Mouse (Mus musculus): ENCODE results near the gene Mdh2.

The Mdh2 gene

DNA sequence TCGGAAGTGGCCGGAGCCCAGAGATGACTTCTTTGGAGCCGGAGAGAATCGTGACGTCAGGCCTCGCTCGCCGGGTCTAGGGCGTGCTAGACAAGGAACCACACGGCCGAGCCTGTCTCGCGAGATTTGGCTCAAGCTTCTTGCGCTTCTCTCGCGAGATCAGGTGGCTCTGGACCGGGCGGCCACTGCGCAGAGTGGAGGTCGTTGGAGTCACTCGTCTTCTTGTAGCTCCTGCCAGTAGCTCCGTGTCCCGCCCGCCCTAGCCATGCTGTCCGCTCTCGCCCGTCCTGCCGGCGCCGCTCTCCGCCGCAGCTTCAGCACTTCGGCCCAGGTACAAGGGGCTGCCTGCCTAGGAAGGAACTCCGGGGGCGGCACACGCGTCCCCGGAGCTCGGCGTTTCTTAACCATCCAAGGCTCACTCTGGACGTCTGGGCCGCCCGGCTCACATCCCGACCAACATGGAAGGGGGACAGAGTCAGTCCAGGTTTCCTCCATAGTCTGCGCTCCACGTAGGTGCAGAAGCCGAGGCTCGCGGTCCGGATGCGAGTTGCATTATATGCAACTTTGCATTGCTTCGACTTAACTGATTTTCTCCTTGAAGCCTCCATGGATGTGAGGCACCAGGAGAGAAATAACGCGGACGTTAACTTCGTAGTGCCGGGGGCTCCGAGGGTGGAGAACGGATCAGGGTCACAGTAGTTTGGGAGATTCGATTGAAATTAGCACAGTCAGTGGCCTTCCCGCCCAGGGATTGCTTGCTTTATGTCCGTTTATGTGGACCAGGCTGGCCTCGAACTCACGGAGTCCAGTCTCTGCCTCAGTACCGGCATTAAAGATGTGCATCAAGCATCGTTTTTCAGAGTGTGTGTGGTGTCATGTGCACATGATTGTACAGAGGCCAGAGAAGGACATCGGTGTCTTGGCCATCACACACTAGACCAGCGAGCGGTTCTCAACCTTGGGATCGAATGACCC lies at the start of gene Mdh2:
Gene Mdh2 (plus strand): TSS at position 10 of the 975 bp plus-strand sequence.
- peak; percentile 97 to 99 for DNase-seq (ENCODE audit: low spot score in 2 of 2)

GRCm38 (mm10) chr5:135729351-135729750 lies 48.9 kb upstream of the Mdh2 start:
- DNase-seq (ENCODE audit: low spot score in 2 of 2) = no peak

DNA sequence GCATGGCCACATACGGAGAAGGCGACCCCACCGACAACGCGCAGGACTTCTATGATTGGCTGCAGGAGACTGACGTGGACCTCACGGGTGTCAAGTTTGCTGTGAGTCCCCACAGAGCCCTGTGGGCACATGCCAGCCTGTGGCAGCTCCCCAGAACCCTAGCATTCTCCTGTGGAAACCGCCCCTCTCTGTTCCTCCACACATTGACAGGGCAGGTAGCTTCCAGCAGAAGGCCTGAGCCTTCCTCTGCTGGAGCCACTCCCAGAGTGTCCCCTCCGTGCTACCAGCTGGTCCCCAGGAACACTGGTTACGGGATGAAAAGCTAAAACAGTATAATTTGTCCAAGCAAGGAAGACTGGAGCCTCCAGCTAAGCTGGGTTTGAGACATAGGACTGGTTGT lies 48.0 kb upstream of the Mdh2 start:
- DNase-seq (ENCODE audit: low spot score in 2 of 2) = no peak

DNA sequence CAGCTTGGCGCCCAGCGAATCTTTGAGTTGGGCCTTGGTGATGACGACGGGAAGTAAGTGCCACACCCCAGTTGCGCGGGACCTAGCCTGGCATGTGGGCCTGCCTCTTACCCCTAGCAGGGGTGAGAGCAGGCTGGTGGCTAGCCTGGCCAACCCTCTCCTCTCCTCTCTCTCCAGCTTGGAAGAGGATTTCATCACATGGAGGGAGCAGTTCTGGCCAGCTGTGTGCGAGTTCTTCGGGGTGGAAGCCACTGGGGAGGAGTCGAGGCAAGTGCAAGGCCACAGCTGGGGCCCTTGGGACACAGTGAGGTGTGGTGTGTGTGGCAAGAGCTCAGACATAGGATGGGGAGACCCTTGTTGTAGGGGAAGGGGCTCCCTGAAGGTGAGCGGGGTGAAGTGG lies 47.4 kb upstream of the Mdh2 start:
- DNase-seq (ENCODE audit: low spot score in 2 of 2) = no peak

GRCm38 (mm10) chr5:135731322-135731721 lies 47.0 kb upstream of the Mdh2 start:
- no peak for DNase-seq (ENCODE audit: low spot score in 2 of 2)

DNA sequence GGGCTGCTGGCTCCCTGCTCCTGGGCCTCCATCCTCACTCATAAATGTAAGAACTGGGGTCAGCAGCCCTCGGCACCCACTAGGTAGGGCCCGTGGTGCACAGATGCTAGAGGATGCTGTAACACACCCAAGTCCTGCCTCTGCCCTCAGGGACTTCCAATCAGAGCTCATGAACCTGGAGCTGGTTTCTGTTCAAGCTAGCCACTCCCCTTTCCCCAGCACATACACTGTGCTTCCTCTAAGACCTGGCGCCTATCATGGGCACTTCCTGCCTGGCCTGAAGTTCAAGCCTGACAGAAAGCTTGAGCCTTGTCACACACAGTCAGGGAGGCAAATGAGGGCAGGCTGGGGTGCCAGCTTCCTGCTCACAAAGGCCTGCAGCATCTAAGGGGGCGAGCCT lies 45.2 kb upstream of the Mdh2 start:
- DNase-seq (ENCODE audit: low spot score in 2 of 2) = no peak

GRCm38 (mm10) chr5:135734057-135734680 lies 44.1 kb upstream of the Mdh2 start:
- no peak for DNase-seq (ENCODE audit: low spot score in 2 of 2)

GRCm38 (mm10) chr5:135735741-135736140 lies 42.5 kb upstream of the Mdh2 start:
- DNase-seq (ENCODE audit: low spot score in 2 of 2) = no peak

GRCm38 (mm10) chr5:135736544-135736943 lies 41.7 kb upstream of the Mdh2 start:
- DNase-seq (ENCODE audit: low spot score in 2 of 2) = no peak

DNA sequence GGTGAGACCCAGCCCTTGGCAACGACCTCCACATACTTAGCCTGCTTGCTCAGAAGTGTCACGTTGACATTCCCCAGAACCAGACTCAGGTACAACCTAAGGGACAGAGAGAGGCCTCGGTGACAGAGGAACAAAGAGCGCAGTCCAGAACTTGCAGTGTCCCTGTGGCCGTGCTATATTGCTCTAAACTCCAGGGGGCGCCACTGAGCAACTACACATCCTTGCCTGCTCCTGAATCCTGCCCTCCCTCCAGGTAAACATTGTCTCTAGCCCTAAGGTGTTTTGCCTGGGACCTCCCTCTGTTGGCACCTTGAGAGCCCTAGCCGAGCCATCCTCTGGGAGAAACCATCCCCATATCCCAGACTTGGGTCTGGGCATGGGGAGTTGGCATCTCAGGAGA lies 41.1 kb upstream of the Mdh2 start:
- no peak for DNase-seq (ENCODE audit: low spot score in 2 of 2)

DNA sequence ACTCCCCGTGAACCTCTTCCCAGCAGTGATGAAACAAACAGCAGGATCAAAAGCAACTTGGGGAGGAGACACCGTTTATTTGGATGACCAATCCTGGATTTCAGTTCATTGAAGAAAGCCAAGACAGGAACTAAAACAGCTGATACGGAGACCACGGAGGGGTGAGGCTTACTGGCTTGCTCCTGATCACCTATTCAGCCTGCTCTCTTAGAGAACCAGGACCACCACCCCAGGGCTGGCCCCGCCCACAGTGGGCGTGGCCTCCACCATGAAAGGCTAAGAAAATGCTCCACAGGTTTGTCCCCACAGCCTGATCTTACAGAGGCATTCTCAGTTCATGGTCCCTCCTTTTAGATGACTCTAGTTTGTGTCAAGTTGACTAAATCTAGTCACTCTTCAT lies 40.0 kb upstream of the Mdh2 start:
- no peak for DNase-seq (ENCODE audit: low spot score in 2 of 2)

DNA sequence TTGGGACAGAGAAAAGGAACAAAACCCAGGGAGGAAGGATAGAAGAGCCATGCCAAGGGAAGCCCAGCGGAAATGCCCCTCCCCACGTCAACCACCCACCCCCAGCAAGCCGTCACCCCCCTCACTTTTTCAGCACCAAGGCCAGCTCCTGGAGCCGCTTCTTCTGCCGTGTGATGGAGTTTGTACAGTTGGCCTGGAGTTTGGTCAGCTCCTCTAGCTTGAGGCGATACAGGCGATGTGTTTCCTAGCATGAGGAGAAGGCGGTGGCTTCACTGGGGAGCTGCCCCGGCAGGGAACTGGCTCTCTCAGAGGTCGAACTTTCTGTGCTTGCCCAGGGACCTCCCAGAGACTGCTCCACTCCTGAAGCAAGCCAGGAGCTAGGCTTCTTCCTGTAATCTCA lies 36.1 kb upstream of the Mdh2 start:
- no peak for DNase-seq (ENCODE audit: low spot score in 2 of 2)

DNA sequence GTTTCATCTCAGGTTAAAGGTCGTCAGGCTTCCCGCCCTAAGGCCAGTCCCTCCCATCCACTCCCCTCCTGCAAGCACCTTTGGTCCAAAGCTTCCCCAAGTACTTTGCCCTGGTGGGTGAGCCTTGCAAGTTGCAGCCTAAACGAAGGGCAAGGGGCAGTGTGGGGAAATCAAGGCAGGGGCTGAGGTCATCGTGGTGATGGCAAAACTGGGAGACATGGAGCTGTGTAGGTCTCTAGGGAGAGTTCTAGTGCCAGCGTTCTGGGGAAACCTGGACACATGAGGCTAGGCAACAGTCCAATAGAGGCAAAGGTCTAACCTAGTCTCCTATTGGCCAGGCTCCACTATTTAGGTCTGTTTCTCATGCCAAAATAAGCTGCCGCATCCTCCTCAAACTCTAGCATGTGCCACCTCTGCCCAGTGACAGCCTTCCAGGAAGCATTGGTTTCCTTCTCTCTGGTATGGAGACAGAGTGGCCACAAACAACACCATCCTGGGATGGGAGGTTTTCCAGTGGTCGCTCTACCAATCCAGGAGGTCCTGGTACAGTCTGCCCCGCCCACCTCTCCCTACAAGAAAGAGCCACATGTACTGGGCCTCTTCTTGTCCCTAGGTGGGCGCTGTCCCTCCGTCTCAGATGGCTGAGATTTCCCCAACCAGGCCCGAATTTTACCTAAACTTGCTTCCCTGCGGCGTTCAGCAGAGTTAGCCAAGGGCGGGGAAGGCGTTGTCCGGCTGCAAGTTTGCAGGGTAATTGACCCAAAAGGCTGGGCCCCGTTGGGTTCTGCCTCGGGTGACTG lies 35.1 kb upstream of the Mdh2 start:
- DNase-seq (ENCODE audit: low spot score in 2 of 2) = peak in 1 of 2 experiments; percentile 26

DNA sequence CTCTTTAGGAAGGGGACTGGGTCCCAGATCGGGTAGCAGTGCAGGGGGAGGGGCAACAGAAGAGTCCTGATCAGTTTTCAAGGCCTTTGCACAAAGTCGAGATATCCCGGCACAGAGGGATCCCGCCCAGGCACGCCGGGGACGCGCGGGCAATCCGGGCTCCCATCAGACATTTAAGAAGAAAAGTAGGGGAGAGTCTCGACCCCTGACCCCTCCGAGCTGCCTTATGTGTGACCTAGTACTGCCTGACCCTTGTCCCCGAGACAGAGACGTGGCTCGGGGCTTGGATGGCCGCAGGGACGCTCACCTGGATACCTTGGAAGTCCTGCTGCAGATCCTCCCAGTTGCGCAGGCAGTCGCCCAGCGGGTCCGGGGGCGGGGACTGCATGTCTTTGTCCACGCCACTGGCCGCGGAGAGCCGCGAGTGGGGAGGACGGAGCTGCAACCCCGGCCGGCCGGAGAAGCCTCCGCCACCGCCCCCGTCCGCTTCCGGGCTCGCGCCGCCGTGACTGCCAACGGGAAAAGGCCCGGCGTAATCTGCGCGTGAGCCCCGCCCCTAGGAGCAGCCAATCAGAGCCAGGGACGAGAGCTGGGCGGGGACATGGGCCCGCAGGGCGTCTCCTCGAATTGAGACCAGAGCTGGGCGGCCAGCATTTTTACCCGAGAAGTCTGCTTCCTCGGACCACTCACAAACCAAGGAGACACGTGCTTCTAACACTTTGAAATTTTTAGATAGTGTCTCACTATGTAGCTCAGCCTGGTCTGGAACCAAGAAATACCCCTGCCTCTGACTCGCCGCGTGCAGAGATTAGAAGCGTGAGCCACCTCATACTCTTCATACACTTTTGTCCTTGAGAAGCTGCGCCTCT lies 34.3 kb upstream of the Mdh2 start, which contains the start of gene Tmem120a:
Gene Tmem120a (minus strand): TSS at position 708 of the 869 bp plus-strand sequence.
- peak; percentile 82 to 92 for DNase-seq (ENCODE audit: low spot score in 2 of 2)

- DNase-seq (ENCODE audit: low spot score in 2 of 2) = no peak
Observed at GRCm38 (mm10) chr5:135744742-135745141, 33.5 kb upstream of the Mdh2 start.

DNA sequence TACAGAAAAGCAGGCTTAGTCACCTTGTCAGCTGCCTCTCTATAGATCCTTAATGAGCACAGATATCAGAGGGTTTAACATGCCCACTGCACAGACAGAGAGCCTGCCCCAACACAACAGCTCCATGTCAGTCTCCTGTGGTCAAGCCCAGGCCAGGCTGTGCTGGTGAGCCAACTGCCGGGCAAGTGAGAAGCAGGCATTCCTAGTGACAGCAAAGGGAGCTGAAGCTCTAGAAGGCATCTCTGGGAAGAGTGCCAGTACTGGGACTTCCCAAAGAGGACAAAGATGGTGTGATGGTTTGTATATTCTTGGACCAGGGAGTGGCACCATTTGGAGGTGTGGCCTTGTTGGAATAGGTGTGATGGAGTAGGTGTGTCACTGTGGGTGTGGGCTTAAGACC lies 27.2 kb upstream of the Mdh2 start:
- no peak for DNase-seq (ENCODE audit: low spot score in 2 of 2)

DNA sequence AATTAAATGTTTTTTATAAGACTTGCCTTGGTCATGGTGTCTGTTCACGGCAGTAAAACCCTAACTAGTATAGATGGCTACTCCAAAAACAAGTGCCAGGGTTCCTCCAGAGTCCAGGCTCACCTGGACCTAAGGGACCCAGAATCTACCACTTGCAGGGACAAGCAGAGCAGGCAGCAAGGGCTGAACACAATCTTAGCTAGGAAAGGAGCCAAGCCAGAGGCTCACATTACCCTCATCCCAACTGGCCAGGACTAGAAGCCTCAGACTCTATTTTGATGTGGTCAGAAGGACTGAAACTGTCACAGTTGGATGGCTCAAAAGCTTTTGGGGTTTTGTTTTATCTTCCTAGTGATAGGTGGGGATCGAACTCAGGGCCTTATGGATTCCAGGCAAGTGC lies 26.7 kb upstream of the Mdh2 start:
- no peak for DNase-seq (ENCODE audit: low spot score in 2 of 2)

DNA sequence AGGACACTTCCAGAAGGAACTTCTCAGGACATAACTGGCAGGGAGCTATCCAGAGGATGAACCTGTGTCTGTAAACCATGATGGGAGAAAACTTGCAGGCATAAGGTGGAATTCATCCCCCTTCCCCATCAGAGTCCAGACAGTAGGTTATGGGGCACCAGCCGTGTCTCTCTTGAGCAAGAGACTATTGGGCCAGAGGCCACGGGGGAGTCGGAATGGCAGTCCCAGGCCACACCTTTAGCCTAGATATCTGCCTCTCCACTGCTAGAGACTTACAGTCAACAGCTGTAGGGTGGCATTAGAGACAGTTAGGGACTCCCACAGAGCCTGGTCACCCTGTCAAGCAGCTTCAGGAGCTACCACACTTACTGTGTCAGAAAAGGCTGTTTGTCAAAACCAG lies 16.4 kb upstream of the Mdh2 start:
- no peak for DNase-seq (ENCODE audit: low spot score in 2 of 2)

DNA sequence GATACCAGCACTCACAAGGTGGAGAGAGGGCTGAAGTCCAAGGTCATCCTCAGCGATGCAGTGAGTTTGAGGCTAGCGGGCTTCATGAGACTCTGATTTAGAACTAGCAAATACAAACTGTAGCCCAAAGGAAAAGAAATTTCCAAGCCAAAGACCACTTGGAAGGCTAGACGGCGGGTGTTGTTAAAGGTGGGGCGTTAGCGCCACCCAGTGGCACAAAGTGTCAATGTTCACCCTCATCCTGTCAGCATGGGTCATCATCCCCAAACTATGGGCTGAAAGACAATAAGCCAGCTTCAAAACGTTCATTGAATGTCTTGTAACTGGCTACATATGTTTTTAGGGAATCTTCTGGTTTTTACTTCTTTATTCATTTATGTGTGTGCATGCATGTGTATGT lies 14.8 kb upstream of the Mdh2 start:
- DNase-seq (ENCODE audit: low spot score in 2 of 2) = peak; percentile 64 to 85

GRCm38 (mm10) chr5:135764971-135765370 lies 13.3 kb upstream of the Mdh2 start:
- DNase-seq (ENCODE audit: low spot score in 2 of 2) = no peak

DNA sequence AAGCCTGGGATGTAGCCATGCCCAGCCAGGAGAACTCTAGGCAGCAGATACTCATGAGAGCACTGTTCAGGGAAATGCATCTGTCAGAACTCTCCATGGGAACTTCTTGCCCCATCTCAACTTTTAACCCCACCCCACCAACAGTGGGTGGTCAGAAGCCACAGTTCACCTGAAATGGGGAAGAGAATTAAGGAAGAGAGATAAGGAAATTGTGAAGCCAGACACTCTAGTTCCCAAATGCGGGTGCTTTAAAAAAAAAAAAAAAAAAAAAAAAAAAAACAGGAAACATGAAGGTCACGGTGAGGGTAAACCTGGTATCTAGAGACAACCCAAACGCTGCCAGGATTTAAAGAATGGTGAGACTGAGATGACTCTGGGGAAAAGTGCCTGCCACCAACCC lies 5.8 kb upstream of the Mdh2 start:
- no peak for DNase-seq (ENCODE audit: low spot score in 2 of 2)

Measured in cerebellum, postnatal 4 days (tissue).